Mouse (Mus musculus) forebrain, postnatal 0 days (tissue): Measurements from ENCODE around the gene Nme7. TPM values are rescaled to one million over a fixed set of nuclear protein-coding genes. Genes with fewer than 3 reads are reported as not detected.

ENCODE experiments used
- ATAC-seq: fragments of 200-750 bp; cut with Nextera tagmentation; 2 replicates; pipeline ENCODE4 v1.8.0; 2017; ENCODE audit warnings: mild to moderate bottlenecking, moderate library complexity
- DNase-seq: peaks from one replicate; pipeline ENCODE4 v3.0.0-alpha.2; 2015
- H3K27ac ChIP-seq: fragments of 300-500 bp; sonication (generic); 2 replicates; pipeline ENCODE4 v1.5.1; 2014; ENCODE audit warnings: low read depth, mild to moderate bottlenecking, antibody characterized with exemption, low read length, moderate library complexity, mixed read lengths
- H3K27me3 ChIP-seq: fragments of 300-500 bp; sonication (generic); 2 replicates; pipeline ENCODE4 v1.6.1; 2014; ENCODE audit warnings: mild to moderate bottlenecking, low read length, mixed read lengths; ENCODE audit not compliant: insufficient read depth
- H3K36me3 ChIP-seq: fragments of 300-500 bp; sonication (generic); 2 replicates; pipeline ENCODE4 v1.6.1; 2014; ENCODE audit warnings: mild to moderate bottlenecking, moderate library complexity; ENCODE audit not compliant: insufficient read depth
- H3K4me1 ChIP-seq: fragments of 300-500 bp; sonication (generic); 2 replicates; pipeline ENCODE4 v1.6.1; 2014; ENCODE audit warnings: antibody characterized with exemption; ENCODE audit not compliant: insufficient read depth
- H3K4me2 ChIP-seq: fragments of 300-500 bp; sonication (generic); 2 replicates; pipeline ENCODE4 v1.6.1; 2014; ENCODE audit warnings: low read depth, mild to moderate bottlenecking, moderate library complexity
- H3K4me3 ChIP-seq: fragments of 300-500 bp; sonication (generic); 2 replicates; pipeline ENCODE4 v1.5.1; 2014; ENCODE audit warnings: low read depth, low read length, mixed read lengths
- H3K9ac ChIP-seq: fragments of 300-500 bp; sonication (generic); 2 replicates; pipeline ENCODE4 v1.6.1; 2014; ENCODE audit warnings: mild to moderate bottlenecking
- H3K9me3 ChIP-seq: fragments of 300-500 bp; sonication (generic); 2 replicates; pipeline ENCODE4 v1.6.1; 2016; ENCODE audit warnings: low read length
- CTCF ChIP-seq: sonication (generic); IDR thresholded peaks from 2 replicates; pipeline ENCODE4 v1.5.1; 2016; ENCODE audit warnings: antibody characterized with exemption, control low read depth, low read depth
- WGBS: fragments of 180-500 bp; shearing (Covaris S2); extraction: QIAGEN DNeasy Blood & Tissue Kit; methylation state at CpG from one replicate; pipeline ENCODE4 v1.1.7; 2014; 5-methylcytosine and 5-hydroxymethylcytosine counted together
- polyA plus RNA-seq: library from polyadenylated mRNA; unstranded; fragments of >200 nt; fragmentation: Nextera tagmentation; extraction: Ambion mirVana; gene quantifications from 2 replicates; pipeline ENCODE4 v1.2.1, GENCODE M21; 2015
- total RNA-seq: library from RNA; depleted of rRNA; stranded (reverse); fragments of >200 nt; gene quantifications from 2 replicates; pipeline ENCODE4 v1.2.3, GENCODE M21; 2014

Nme7 gene
- total and polyA plus RNA-seq, 2 experiments from 2014 or later, result 32.1 to 37.7 TPM

- H3K27me3 ChIP-seq, result no peaks in the 10 kb centered on the region
- ATAC-seq, result no peak
- no peak for DNase-seq
- no peak overlapping the region for H3K4me3 ChIP-seq
- H3K4me1 ChIP-seq, result no peaks in the 10 kb centered on the region
- H3K36me3 ChIP-seq, result peaks cover 74% of the 10 kb centered on the region
- H3K9ac ChIP-seq, result no peak overlapping the region
- H3K9me3 ChIP-seq, result no peaks in the 10 kb centered on the region
- no peak for TF ChIP-seq CTCF
- no peak overlapping the region for H3K27ac ChIP-seq
- H3K4me2 ChIP-seq, result no peak overlapping the region
- 95% methylated on average over 6 of the region's 6 CpGs for WGBS
Measured at GRCm38 (mm10) chr1:164440230-164440629, 136.3 kb downstream of the Nme7 start.

- TF ChIP-seq CTCF, result no peak
- Histone ChIP-seq H3K4me1 (no peaks in the 10 kb centered on the region), H3K9me3 (no peaks in the 10 kb centered on the region), H3K27ac (no peak overlapping the region), H3K4me2 (no peak overlapping the region), H3K27me3 (no peaks in the 10 kb centered on the region), H3K36me3 (peaks cover 79% of the 10 kb centered on the region), H3K9ac (no peak overlapping the region), H3K4me3 (no peak overlapping the region)
- no peak for DNase-seq
- no peak for ATAC-seq
- 87% methylated on average over 11 of the region's 11 CpGs for WGBS
Measured at GRCm38 (mm10) chr1:164440708-164441407, 136.9 kb downstream of the Nme7 start.

GRCm38 (mm10) chr1:164441408-164441974 is 137.6 kb downstream of the Nme7 start:
- WGBS, result 75% methylated on average over 18 of the region's 18 CpGs
- Histone ChIP-seq H3K27ac (no peak overlapping the region), H3K36me3 (peaks cover 84% of the 10 kb centered on the region), H3K4me1 (no peaks in the 10 kb centered on the region), H3K4me3 (no peak overlapping the region), H3K9ac (no peak overlapping the region), H3K9me3 (no peaks in the 10 kb centered on the region), H3K27me3 (no peaks in the 10 kb centered on the region), H3K4me2 (no peak overlapping the region)
- ATAC-seq, result no peak
- no peak for DNase-seq
- no peak for TF ChIP-seq CTCF

DNA sequence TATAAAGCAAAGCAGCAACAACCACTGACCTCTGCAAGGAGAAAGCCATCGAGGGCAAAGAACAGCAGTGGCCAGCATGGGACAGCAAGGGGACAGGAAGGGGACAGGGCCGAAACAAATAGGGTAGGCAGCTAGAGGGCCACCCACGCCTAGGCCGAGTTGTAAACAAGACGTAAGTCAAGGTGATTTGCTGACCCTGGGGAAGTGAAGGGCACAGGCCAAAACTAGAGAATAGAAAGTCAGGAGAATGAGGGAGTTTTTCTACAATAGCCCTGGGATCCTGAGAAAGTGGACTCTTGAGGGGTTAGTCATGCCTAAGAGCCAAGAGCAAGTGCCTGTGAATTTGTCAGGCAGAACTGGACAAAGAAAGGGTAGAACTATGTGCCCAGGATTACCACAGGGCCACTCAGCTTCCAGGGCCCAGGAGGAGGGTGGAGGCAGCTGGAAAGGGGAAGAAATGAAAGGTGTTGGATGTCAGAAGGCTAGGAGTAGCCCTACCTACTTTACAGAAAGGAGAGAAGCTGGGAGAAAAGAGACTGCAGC is 141.8 kb downstream of the Nme7 start:
- DNase-seq (no peak), ATAC-seq (no peak)
- Histone ChIP-seq H3K4me2 (no peak overlapping the region), H3K27ac (no peak overlapping the region), H3K4me3 (no peak overlapping the region), H3K27me3 (no peaks in the 10 kb centered on the region), H3K36me3 (peaks cover 87% of the 10 kb centered on the region), H3K9ac (no peak overlapping the region), H3K4me1 (no peaks in the 10 kb centered on the region), H3K9me3 (no peaks in the 10 kb centered on the region)
- 91% methylated on average over 5 of the region's 5 CpGs for WGBS
- no peak for TF ChIP-seq CTCF

DNA sequence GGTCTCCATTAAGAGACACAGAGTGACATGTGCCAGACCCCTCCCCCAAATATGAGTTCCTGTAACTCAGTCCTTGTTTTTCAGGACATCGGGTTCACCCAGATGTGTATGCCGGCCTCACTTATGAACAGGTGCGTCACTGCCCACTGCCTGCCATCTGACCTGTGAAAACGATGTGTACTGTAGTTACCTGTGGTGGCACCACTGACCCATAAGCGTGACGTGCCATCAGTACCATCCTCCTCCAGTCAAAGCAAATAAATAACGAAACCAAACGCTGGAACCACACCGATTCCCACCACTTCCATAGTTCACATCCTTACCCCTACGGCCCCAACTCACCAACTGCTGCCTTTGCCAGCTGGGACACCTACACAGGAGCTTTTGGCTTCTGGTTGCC is 142.6 kb downstream of the Nme7 start:
- Histone ChIP-seq H3K36me3 (peaks cover 86% of the 10 kb centered on the region), H3K4me3 (no peak overlapping the region)

DNA sequence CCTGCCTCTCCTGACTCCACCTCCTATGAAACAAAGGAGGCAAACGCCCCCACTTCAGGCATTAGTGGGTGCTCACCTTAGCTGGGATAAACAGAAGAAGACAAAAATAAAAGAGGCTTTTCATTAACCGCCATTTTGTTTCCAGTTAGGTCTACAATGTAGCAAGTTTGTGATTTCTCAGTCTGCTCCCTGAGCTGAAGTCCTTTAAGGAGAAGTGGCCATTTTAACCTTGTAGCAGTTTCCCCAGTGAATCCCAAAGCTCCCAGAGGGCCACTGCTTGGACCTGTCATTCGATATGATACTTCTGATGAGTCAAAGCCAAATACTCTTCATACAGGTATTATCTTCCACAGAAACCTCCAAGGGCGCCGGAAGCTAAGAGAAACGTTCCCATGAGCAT is 143.6 kb downstream of the Nme7 start:
- WGBS, result 93% methylated on average over 6 of the region's 6 CpGs
- DNase-seq (no peak), ATAC-seq (no peak)
- H3K27me3 ChIP-seq, result no peaks in the 10 kb centered on the region
- H3K9me3 ChIP-seq, result no peaks in the 10 kb centered on the region
- H3K4me1 ChIP-seq, result no peaks in the 10 kb centered on the region
- no peak overlapping the region for H3K27ac ChIP-seq
- H3K4me2 ChIP-seq, result no peak overlapping the region
- H3K9ac ChIP-seq, result no peak overlapping the region
- H3K4me3 ChIP-seq, result no peak overlapping the region
- no peak for TF ChIP-seq CTCF
- H3K36me3 ChIP-seq, result peaks cover 87% of the 10 kb centered on the region

More for the DNA sequence above, 142.6 kb downstream of the Nme7 start:
- DNase-seq (no peak), ATAC-seq (no peak)
- 93% methylated on average over 10 of the region's 10 CpGs for WGBS
- Histone ChIP-seq H3K4me2 (no peak overlapping the region), H3K9me3 (no peaks in the 10 kb centered on the region), H3K27me3 (no peaks in the 10 kb centered on the region), H3K9ac (no peak overlapping the region), H3K4me1 (no peaks in the 10 kb centered on the region), H3K27ac (no peak overlapping the region)
- TF ChIP-seq CTCF, result no peak

DNA sequence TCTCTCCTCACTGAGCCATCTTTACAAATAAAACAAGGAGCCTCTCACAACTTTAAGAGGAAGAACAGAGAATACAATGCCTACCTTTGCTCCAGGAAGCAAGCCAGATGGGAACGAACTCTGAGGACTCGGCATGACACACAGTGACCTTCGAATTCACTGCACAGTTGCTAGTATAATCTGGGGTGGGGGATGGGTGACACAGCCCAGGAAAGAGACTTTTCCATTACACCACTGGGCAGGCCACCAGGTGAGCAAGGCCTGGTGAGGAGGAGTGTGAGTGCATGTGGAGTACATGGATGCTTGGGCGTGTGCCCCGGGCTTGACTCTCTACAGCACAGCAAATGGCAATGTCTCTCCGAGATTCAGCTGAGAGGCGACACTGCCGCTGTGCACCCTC is 145.7 kb downstream of the Nme7 start:
- Histone ChIP-seq H3K9me3 (no peaks in the 10 kb centered on the region), H3K27me3 (no peaks in the 10 kb centered on the region), H3K27ac (no peak overlapping the region), H3K4me3 (no peak overlapping the region), H3K4me1 (peaks cover 4% of the 10 kb centered on the region; the same call in 1 of the 2 replicates), H3K9ac (no peak overlapping the region), H3K36me3 (peaks cover 75% of the 10 kb centered on the region), H3K4me2 (no peak overlapping the region)
- no peak for DNase-seq
- 90% methylated on average over 8 of the region's 8 CpGs for WGBS
- no peak for TF ChIP-seq CTCF
- no peak for ATAC-seq
